Comparison of ENCODE assay signal across 9 mouse cellular contexts in genomic region chr10:22140665-22141280, GRCm38 (mm10). TPM values are rescaled to one million over a fixed set of nuclear protein-coding genes. Genes with fewer than 3 reads are reported as not detected.
DNase-seq lines count a peak whose midpoint lies in the region; ATAC-seq lines count a peak whose summit lies in the region.
"Had no signal": no experiment of that assay in that cellular context is flagged by ENCODE, and none has a peak within 500 bp of the region (broad histone marks: within the 10 kb centered on the region; RNA-seq: fewer than 3 reads in every experiment).

No protein-coding gene starts in this region.

- H3K27me3 ChIP-seq in hindbrain, embryonic 16.5 days (replicated peaks; ENCODE audit: control insufficient read depth, insufficient read depth, low read length): no peaks in the 10 kb centered on the region

- H3K9ac ChIP-seq in hindbrain, embryonic 16.5 days (ENCODE audit: low read depth, low read length): peak overlapping the region; percentile 66

- intact Hi-C loops in left cerebral cortex, postnatal 14 days (cut with DNase I): loop anchor here (10.0 kb wide), 1 partner anchor 756 kb away; no protein-coding TSS in a partner anchor

- peak; percentile 44 for DNase-seq in T-cell, adult 2 months (ENCODE audit: low spot score)
- peak; percentile 86 for DNase-seq in cerebellum, postnatal 14 days
- peak; percentile 52 to 55 for DNase-seq in gastrocnemius, adult 8-10 months (ENCODE audit: low spot score in 2 of 2)
- peak; percentile 45 to 71 for DNase-seq in left cerebral cortex, postnatal 14 days (ENCODE audit: low spot score in 2 of 2)
- peak; percentile 44 to 46 for DNase-seq in right cerebral cortex, postnatal 36 days (ENCODE audit: low spot score in 2 of 2)

- no peaks in the 10 kb centered on the region for H3K9me3 ChIP-seq in hindbrain, embryonic 16.5 days (ENCODE audit: control insufficient read depth, low read length)

- no peaks in the 10 kb centered on the region for H3K4me1 ChIP-seq in hindbrain, embryonic 16.5 days (ENCODE audit: control insufficient read depth, insufficient read depth, low read depth, low read length)

- WGBS in hindbrain, embryonic 16.5 days: 2% methylated on average over 19 of the region's 19 CpGs

- peak overlapping the region; percentile 44 for H3K4me3 ChIP-seq in hindbrain, embryonic 16.5 days (ENCODE audit: low read length)

- H3K27ac ChIP-seq in hindbrain, embryonic 16.5 days (ENCODE audit: low read depth, low read length): no peak overlapping the region

- ATAC-seq in hindbrain, embryonic 16.5 days: peak; percentile 92
- ATAC-seq in megakaryocyte progenitor cell, adult 5-6 weeks (replicated peaks; ENCODE audit: poor library complexity): peak; percentile 39; the same call in 1 of the 2 replicates
- ATAC-seq in inflammation-experienced regulatory T-cells, adult 6 months: no peak

- H3K36me3 ChIP-seq in hindbrain, embryonic 16.5 days (ENCODE audit: control insufficient read depth, insufficient read depth, low read length): no peaks in the 10 kb centered on the region

- H3K4me2 ChIP-seq in hindbrain, embryonic 16.5 days (ENCODE audit: low read length): peak overlapping the region; percentile 66

RNA-seq across cellular contexts. Expression of gene E030030I06Rik, which starts 8.3 kb away (rescaled TPM):
- under 1 TPM in 2 of 4 experiments, not detected in 2; 0.53 to 0.79 TPM for total RNA-seq in gastrocnemius, adult 8-10 months (2022)
- polyA plus RNA-seq in hindbrain, embryonic 16.5 days (2015; fragmentation: Nextera tagmentation; extraction: Ambion mirVana): 2.0 and 2.2 TPM in 2 replicates
- 1 to 10 TPM in 1 of 2 experiments, not detected in 1; 1.1 TPM for total RNA-seq in left cerebral cortex, postnatal 14 days (2021)
- 2.1 and 3.4 TPM in 2 replicates for total RNA-seq in megakaryocyte progenitor cell, adult 5-6 weeks (2015)
- total RNA-seq in megakaryocyte progenitor cell, adult 5-6 weeks (2017): 4.5 and 32.2 TPM in 2 replicates
- polyA plus RNA-seq in inflammation-experienced regulatory T-cells, adult 6 months (2017; shearing (Covaris generic)): 10 to 100 TPM in 2 of 3 experiments, 1 to 10 TPM in 1; 9.4 to 12.6 (median 12.1) TPM

RNA-seq across cellular contexts. Expression of gene Raet1e, which starts 17.6 kb away (rescaled TPM):
- under 1 TPM in 1 of 4 experiments, not detected in 3; 0.19 TPM for total RNA-seq in gastrocnemius, adult 8-10 months (2022)
- 0.30 and 0.85 TPM in 2 replicates for polyA plus RNA-seq in hindbrain, embryonic 16.5 days (2015; fragmentation: Nextera tagmentation; extraction: Ambion mirVana)
- not detected for total RNA-seq in left cerebral cortex, postnatal 14 days (2021)
- total RNA-seq in megakaryocyte progenitor cell, adult 5-6 weeks (2015): 0.83 TPM in 1 of 2 replicates, not detected in the other
- total RNA-seq in megakaryocyte progenitor cell, adult 5-6 weeks (2017): 0.37 and 0.71 TPM in 2 replicates
- under 1 TPM in 1 of 3 experiments, not detected in 2; 0.49 TPM for polyA plus RNA-seq in inflammation-experienced regulatory T-cells, adult 6 months (2017; shearing (Covaris generic))
- total RNA-seq: hematopoietic stem cell, adult 5-6 weeks had no signal

RNA-seq across cellular contexts. Expression of gene H60b, which starts 17.6 kb away (rescaled TPM):
- not detected for total RNA-seq in gastrocnemius, adult 8-10 months (2022)
- 0.15 and 0.24 TPM in 2 replicates for polyA plus RNA-seq in hindbrain, embryonic 16.5 days (2015; fragmentation: Nextera tagmentation; extraction: Ambion mirVana)
- total RNA-seq in left cerebral cortex, postnatal 14 days (2021): under 1 TPM; 0.35 to 0.42 TPM
- total RNA-seq in megakaryocyte progenitor cell, adult 5-6 weeks (2015): not detected in 2 replicates
- not detected in 2 replicates for total RNA-seq in megakaryocyte progenitor cell, adult 5-6 weeks (2017)
- polyA plus RNA-seq in inflammation-experienced regulatory T-cells, adult 6 months (2017; shearing (Covaris generic)): 10 to 100 TPM in 1 of 3 experiments, 1 to 10 TPM in 2; 3.6 to 12.3 (median 6.7) TPM
- total RNA-seq: hematopoietic stem cell, adult 5-6 weeks had no signal
